Mouse (Mus musculus) G1E-ER4 (cell line): Measurements from ENCODE around the gene Tnrc6a. TPM values are rescaled to one million over a fixed set of nuclear protein-coding genes. Genes with fewer than 3 reads are reported as not detected.

Experiments
- GATA1 ChIP-seq: IDR thresholded peaks from one replicate; pipeline ENCODE4 v1.8.0; 2012; ENCODE audit warnings: low read length, inconsistent platforms
- polyA plus RNA-seq: library from polyadenylated mRNA; stranded (reverse); fragments of >175 nt; gene quantifications from 2 replicates; pipeline ENCODE4 v1.2.3, GENCODE M21; 2012

Gene Tnrc6a
- polyA plus RNA-seq, 1 experiment, result 174 TPM

GRCm38 (mm10) chr7:123167436-123167835 lies 43.8 kb downstream of the Tnrc6a start:
- TF ChIP-seq GATA1, result no peak

GRCm38 (mm10) chr7:123169618-123170017 lies 45.9 kb downstream of the Tnrc6a start:
- no peak for TF ChIP-seq GATA1

- no peak for TF ChIP-seq GATA1
Observed at GRCm38 (mm10) chr7:123172101-123172500, 48.4 kb downstream of the Tnrc6a start.

- no peak for TF ChIP-seq GATA1
Observed at GRCm38 (mm10) chr7:123177215-123177614, 53.5 kb downstream of the Tnrc6a start.

GRCm38 (mm10) chr7:123181787-123182701 lies 58.4 kb downstream of the Tnrc6a start:
- no peak for TF ChIP-seq GATA1

GRCm38 (mm10) chr7:123184891-123185290 lies 61.2 kb downstream of the Tnrc6a start:
- no peak for TF ChIP-seq GATA1

- TF ChIP-seq GATA1, result no peak
Observed at GRCm38 (mm10) chr7:123186463-123186862, 62.8 kb downstream of the Tnrc6a start.

- TF ChIP-seq GATA1, result no peak
Observed at GRCm38 (mm10) chr7:123187246-123187645, 63.6 kb downstream of the Tnrc6a start.

GRCm38 (mm10) chr7:123188462-123188861 lies 64.8 kb downstream of the Tnrc6a start:
- no peak for TF ChIP-seq GATA1

- no peak for TF ChIP-seq GATA1
Observed at GRCm38 (mm10) chr7:123189762-123190161, 66.1 kb downstream of the Tnrc6a start.

GRCm38 (mm10) chr7:123191731-123192130 lies 68.0 kb downstream of the Tnrc6a start:
- TF ChIP-seq GATA1, result no peak

- no peak for TF ChIP-seq GATA1
Observed at GRCm38 (mm10) chr7:123193201-123193600, 69.5 kb downstream of the Tnrc6a start.

- TF ChIP-seq GATA1, result no peak
Observed at GRCm38 (mm10) chr7:123194696-123195095, 71.0 kb downstream of the Tnrc6a start.

- TF ChIP-seq GATA1, result no peak
Observed at GRCm38 (mm10) chr7:123196432-123196831, 72.7 kb downstream of the Tnrc6a start.

- TF ChIP-seq GATA1, result no peak
Observed at GRCm38 (mm10) chr7:123198695-123199094, 75.0 kb downstream of the Tnrc6a start.

GRCm38 (mm10) chr7:123199151-123199550 lies 75.5 kb downstream of the Tnrc6a start:
- no peak for TF ChIP-seq GATA1

GRCm38 (mm10) chr7:123199656-123200206 lies 76.0 kb downstream of the Tnrc6a start:
- no peak for TF ChIP-seq GATA1
